Mouse (Mus musculus) limb, embryonic 14.5 days (tissue): ENCODE data around the gene Lrrc1. TPM values are rescaled to one million over a fixed set of nuclear protein-coding genes. Genes with fewer than 3 reads are reported as not detected.

Experiments used
- ATAC-seq: fragments of 200-750 bp; cut with Nextera tagmentation; 2 replicates; pipeline ENCODE4 v1.8.0; 2017; ENCODE audit warnings: low read depth, moderate number of reproducible peaks, moderate TSS enrichment; ENCODE audit not compliant: low FRiP score
- DNase-seq: peaks from one replicate; pipeline ENCODE4 v3.0.0-alpha.2; 2015; ENCODE audit warnings: low spot score
- H3K27ac ChIP-seq: fragments of 300-500 bp; sonication (generic); replicated peaks from 2 replicates; pipeline ENCODE4 v1.5.1; 2014; ENCODE audit warnings: low read depth, mild to moderate bottlenecking, low read length, moderate library complexity, mixed read lengths
- H3K27me3 ChIP-seq: fragments of 300-500 bp; sonication (generic); 2 replicates; pipeline ENCODE4 v1.6.1; 2014; ENCODE audit warnings: low read length, mixed read lengths; ENCODE audit not compliant: control insufficient read depth, insufficient read depth
- H3K36me3 ChIP-seq: fragments of 300-500 bp; sonication (generic); 2 replicates; pipeline ENCODE4 v1.6.1; 2014; ENCODE audit warnings: mild to moderate bottlenecking, low read length, moderate library complexity, mixed read lengths; ENCODE audit not compliant: control insufficient read depth, insufficient read depth
- H3K4me1 ChIP-seq: fragments of 300-500 bp; sonication (generic); 2 replicates; pipeline ENCODE4 v1.6.1; 2014; ENCODE audit warnings: antibody characterized with exemption, low read length, mixed read lengths; ENCODE audit not compliant: control insufficient read depth, insufficient read depth
- H3K4me2 ChIP-seq: fragments of 300-500 bp; sonication (generic); replicated peaks from 2 replicates; pipeline ENCODE4 v1.6.1; 2014; ENCODE audit warnings: low read depth, mild to moderate bottlenecking, low read length, moderate library complexity; ENCODE audit not compliant: severe bottlenecking
- H3K4me3 ChIP-seq: fragments of 300-500 bp; sonication (generic); replicated peaks from 2 replicates; pipeline ENCODE4 v1.5.1; 2014; ENCODE audit warnings: low read length
- H3K9ac ChIP-seq: fragments of 300-500 bp; sonication (generic); 2 replicates; pipeline ENCODE4 v1.6.1; 2014; ENCODE audit warnings: mild to moderate bottlenecking, low read depth, low read length, moderate library complexity; ENCODE audit not compliant: severe bottlenecking
- H3K9me3 ChIP-seq: fragments of 300-500 bp; sonication (generic); 2 replicates; pipeline ENCODE4 v1.6.1; 2016; ENCODE audit warnings: low read length; ENCODE audit not compliant: control insufficient read depth
- POLR2A ChIP-seq: fragments of 200-500 bp; IDR thresholded peaks from 2 replicates; pipeline ENCODE4 v1.8.0; 2012; ENCODE audit warnings: inconsistent platforms, mild to moderate bottlenecking, moderate library complexity, borderline replicate concordance; ENCODE audit not compliant: insufficient read depth, insufficient read length; ENCODE audit errors: extremely low read depth
- WGBS: fragments of 180-500 bp; shearing (Covaris S2); extraction: QIAGEN DNeasy Blood & Tissue Kit; methylation state at CpG from one replicate; pipeline ENCODE4 v1.1.7; 2014; 5-methylcytosine and 5-hydroxymethylcytosine counted together
- polyA plus RNA-seq, 2 experiments: library from polyadenylated mRNA; depleted of rRNA in 1 of 2; stranded (reverse) in 1 of 2; unstranded in 1 of 2; fragments of >200 nt; fragmentation: Nextera tagmentation in 1 of 2; extraction: Ambion mirVana in 1 of 2; gene quantifications; 2 replicates each; pipeline versions ENCODE4 v1.2.1 to v1.2.3; 2012 to 2014

Lrrc1 gene
- polyA plus RNA-seq, 2 experiments = 16.8 to 26.6 TPM

DNA sequence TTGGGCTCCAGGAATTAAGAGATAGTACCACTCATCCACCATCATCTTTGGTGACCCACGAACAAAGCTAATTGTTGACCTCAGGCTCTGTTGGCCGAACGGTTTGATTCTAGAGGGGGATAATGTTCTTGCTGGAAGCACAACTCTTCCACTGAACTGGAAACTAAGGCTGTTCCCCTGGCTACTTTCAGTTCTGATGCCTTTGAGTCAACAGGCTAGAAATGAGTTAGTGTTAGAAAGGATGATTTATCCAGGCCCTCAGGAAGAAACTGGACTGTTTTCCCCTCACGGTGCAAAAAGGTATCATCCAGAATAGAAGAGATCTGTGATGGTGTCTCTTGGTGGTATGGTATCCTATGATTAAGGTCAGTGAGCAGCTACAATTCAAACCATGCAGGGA, 70.1 kb downstream of the Lrrc1 start:
- H3K4me3 ChIP-seq = no peak overlapping the region
- peaks cover 13% of the 10 kb centered on the region for H3K4me1 ChIP-seq
- no peak overlapping the region for H3K27ac ChIP-seq
- no peak overlapping the region for H3K9ac ChIP-seq
- no peaks in the 10 kb centered on the region; the same call in 1 of the 2 replicates for H3K36me3 ChIP-seq
- no peaks in the 10 kb centered on the region for H3K27me3 ChIP-seq
- ATAC-seq = no peak
- no peaks in the 10 kb centered on the region for H3K9me3 ChIP-seq
- TF ChIP-seq POLR2A = no peak
- no peak overlapping the region for H3K4me2 ChIP-seq
- 95% methylated on average over 4 of the region's 4 CpGs for WGBS
- DNase-seq = no peak

DNA sequence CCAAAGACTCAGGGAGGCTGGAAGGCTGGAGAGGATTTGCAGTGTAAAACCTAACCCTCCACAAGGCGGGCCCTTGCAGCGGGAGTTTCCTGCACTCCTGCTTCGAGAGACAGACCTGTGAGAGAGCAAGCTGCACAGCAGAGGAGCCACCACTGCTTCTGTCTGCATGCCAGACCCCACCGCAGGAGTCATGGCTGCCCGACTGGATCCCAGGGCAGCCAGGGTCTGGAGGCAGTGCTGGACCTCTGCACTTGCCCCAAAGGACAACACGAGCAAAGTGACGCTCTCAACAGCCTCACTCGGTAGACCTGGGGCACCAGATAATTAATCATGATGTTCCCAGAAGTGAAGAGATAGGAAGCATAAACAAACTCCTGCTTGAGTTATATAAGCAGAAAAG, 72.1 kb downstream of the Lrrc1 start:
- Histone ChIP-seq H3K9me3 (no peaks in the 10 kb centered on the region), H3K9ac (no peak overlapping the region), H3K4me3 (no peak overlapping the region), H3K27ac (no peak overlapping the region), H3K4me1 (peaks cover 7% of the 10 kb centered on the region), H3K36me3 (peaks cover 7% of the 10 kb centered on the region; the same call in 1 of the 2 replicates), H3K27me3 (no peaks in the 10 kb centered on the region), H3K4me2 (no peak overlapping the region)
- no peak for DNase-seq
- WGBS = 61% methylated on average over 8 of the region's 8 CpGs
- no peak for ATAC-seq
- TF ChIP-seq POLR2A = no peak

DNA sequence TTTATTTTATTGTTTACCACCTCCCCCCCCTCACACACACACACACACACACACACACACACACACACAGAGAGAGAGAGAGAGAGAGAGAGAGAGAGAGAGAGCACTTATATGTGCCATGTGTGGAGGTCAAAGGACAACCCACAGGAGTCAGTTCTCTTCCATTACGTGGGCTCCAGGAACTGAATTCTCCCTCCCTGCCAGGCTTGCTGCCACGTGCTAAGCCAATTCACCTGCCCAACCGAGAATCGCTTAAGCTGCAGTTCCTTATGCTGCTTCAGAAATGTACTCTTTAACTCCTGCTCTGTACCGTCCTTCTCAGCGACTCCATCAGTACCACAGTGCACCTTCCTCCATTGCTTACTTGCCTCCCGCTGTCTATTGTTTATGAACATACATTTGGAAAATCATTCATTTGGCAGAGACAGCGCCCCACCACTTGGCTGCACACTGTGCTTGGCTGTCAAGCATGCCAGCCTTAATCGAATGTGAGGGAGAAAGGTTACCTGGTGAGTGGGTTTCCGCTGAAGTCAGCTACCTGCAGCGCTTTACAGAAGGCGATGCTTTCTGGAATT, 72.9 kb downstream of the Lrrc1 start:
- 78% methylated on average over 12 of the region's 12 CpGs for WGBS
- Histone ChIP-seq H3K9ac (no peak overlapping the region), H3K9me3 (no peaks in the 10 kb centered on the region), H3K27ac (no peak overlapping the region), H3K27me3 (no peaks in the 10 kb centered on the region), H3K4me3 (no peak overlapping the region), H3K4me2 (no peak overlapping the region), H3K36me3 (peaks cover 7% of the 10 kb centered on the region; the same call in 1 of the 2 replicates), H3K4me1 (peaks cover 7% of the 10 kb centered on the region)
- ATAC-seq = no peak
- no peak for DNase-seq
- TF ChIP-seq POLR2A = no peak

DNA sequence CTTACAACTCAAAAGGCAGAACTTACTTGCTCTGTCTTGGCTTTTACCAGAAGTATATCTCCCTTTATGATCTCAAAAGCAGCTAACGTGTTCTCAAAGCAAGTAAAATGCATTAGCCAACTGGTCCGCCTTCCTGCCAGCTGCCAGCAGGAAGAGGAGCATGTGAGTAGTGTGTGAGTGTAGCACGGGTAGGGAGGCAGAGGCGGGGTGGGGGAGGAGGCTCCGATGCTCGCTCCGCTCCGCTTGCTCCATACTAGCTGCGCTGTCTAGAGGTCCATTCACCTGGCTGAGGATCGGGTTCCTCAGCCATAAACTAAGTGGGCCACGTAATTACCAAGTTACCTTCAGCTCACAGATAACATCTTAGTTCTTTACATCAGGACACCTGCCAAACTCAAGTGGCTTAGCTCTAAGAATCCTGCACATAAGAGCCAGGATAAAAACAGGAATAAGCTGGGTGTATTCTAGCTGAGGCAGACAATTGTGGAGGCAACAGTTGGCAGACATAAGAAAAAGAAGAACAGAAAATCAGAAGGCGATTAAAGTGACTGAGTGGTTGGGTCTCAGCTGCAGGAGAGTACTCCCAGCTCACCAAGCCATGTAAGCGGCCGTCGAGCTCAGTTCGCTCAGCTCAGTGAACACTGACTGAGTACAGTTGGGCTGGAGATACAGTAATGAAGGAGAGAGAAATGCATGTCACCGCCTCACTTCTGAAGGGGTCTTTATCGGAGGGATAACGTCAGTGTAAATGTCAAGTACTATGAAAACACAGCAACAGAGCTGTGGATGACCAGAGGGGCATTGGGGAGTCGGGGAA, 74.7 kb downstream of the Lrrc1 start:
- Histone ChIP-seq H3K27me3 (no peaks in the 10 kb centered on the region), H3K4me3 (no peak overlapping the region), H3K27ac (no peak overlapping the region), H3K36me3 (peaks cover 7% of the 10 kb centered on the region; the same call in 1 of the 2 replicates), H3K9ac (no peak overlapping the region), H3K4me1 (peaks cover 11% of the 10 kb centered on the region), H3K4me2 (no peak overlapping the region), H3K9me3 (no peaks in the 10 kb centered on the region)
- DNase-seq (no peak), ATAC-seq (0 out of 2 replicates have a peak, but pooled peaks have one; percentile 39)
- WGBS = 57% methylated on average over 20 of the region's 20 CpGs
- TF ChIP-seq POLR2A = no peak

DNA sequence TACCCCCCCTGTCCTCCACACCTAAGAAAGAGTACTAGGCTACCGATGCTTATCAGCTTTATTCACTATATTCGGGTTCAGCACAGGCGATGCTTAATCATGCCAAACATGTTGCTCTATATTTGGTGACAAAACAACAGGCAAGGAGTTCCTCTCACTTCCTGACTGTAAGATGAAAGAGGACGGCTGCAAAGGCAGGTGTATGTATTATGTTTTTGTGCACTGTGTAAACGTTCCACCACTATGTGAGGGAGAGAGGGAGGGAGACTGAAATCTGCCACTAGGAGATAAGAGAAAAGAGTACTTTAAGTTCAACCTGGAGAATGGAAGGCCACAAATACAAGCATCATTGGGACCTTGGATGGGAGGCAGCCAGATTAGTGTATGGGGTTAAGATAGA, 77.7 kb downstream of the Lrrc1 start:
- no peak for ATAC-seq
- WGBS = 82% methylated on average over 5 of the region's 5 CpGs
- no peak for TF ChIP-seq POLR2A

More for the DNA sequence above, 77.7 kb downstream of the Lrrc1 start:
- no peak overlapping the region for H3K27ac ChIP-seq
- no peak overlapping the region for H3K4me2 ChIP-seq
- no peak for DNase-seq
- H3K4me3 ChIP-seq = no peak overlapping the region
- no peaks in the 10 kb centered on the region for H3K27me3 ChIP-seq
- H3K36me3 ChIP-seq = peaks cover 7% of the 10 kb centered on the region; the same call in 1 of the 2 replicates
- peaks cover 27% of the 10 kb centered on the region for H3K4me1 ChIP-seq
- no peak overlapping the region for H3K9ac ChIP-seq
- H3K9me3 ChIP-seq = no peaks in the 10 kb centered on the region
